Mouse (Mus musculus) cerebellum, adult 2 months (tissue): ENCODE data around the gene Nucks1. TPM values are rescaled to one million over a fixed set of nuclear protein-coding genes. Genes with fewer than 3 reads are reported as not detected.

Source experiments
- DNase-seq, 2 experiments: peaks; one replicate each; pipeline ENCODE4 v3.0.0; 2021
- H3K27ac ChIP-seq: fragments of 200-500 bp; 2 replicates; pipeline ENCODE4 v1.5.1; 2012; ENCODE audit warnings: low read length, control low read depth, inconsistent platforms; ENCODE audit not compliant: insufficient read depth
- H3K27me3 ChIP-seq: fragments of 200-500 bp; 2 replicates; pipeline ENCODE4 v1.6.1; 2012; ENCODE audit warnings: inconsistent platforms, mild to moderate bottlenecking, low read length, moderate library complexity; ENCODE audit not compliant: control insufficient read depth, insufficient read depth
- H3K4me1 ChIP-seq: fragments of 200-500 bp; 2 replicates; pipeline ENCODE4 v1.6.1; 2011; ENCODE audit warnings: low read length; ENCODE audit not compliant: control insufficient read depth, insufficient read depth
- H3K4me3 ChIP-seq: fragments of 200-500 bp; replicated peaks from 2 replicates; pipeline ENCODE3; 2011; ENCODE audit warnings: mild to moderate bottlenecking, low read depth, low read length, control low read depth; ENCODE audit not compliant: insufficient read depth
- CTCF ChIP-seq: fragments of 200-500 bp; IDR thresholded peaks from 2 replicates; pipeline ENCODE4 v1.5.1; 2011; ENCODE audit warnings: low read depth, mild to moderate bottlenecking, control low read depth, low read length, moderate library complexity, borderline replicate concordance; ENCODE audit not compliant: insufficient read depth
- POLR2A ChIP-seq: fragments of 200-500 bp; IDR thresholded peaks from 2 replicates; pipeline ENCODE4 v1.6.1; 2011; ENCODE audit warnings: low read length, control low read depth, borderline replicate concordance; ENCODE audit not compliant: insufficient read depth
- WGBS: fragments of 180-500 bp; shearing (Covaris S2); methylation state at CpG from one replicate; pipeline ENCODE4 v1.1.7; 2018; 5-methylcytosine and 5-hydroxymethylcytosine counted together
- polyA plus RNA-seq: library from polyadenylated mRNA; depleted of rRNA; stranded (reverse); fragments of >200 nt; gene quantifications from 2 replicates; pipeline ENCODE4 v1.2.3, GENCODE M21; 2012

Gene Nucks1
- polyA plus RNA-seq, 1 experiment = 49.5 TPM

- no peaks in the 10 kb centered on the region for H3K4me1 ChIP-seq
- no peak for DNase-seq
- WGBS = 2% methylated on average over 72 of the region's 76 CpGs
- peak overlapping the region; percentile 46 for H3K4me3 ChIP-seq
- TF ChIP-seq POLR2A (no peak), CTCF (no peak)
- no peak overlapping the region for H3K27ac ChIP-seq
- peaks cover 1% of the 10 kb centered on the region; the same call in 1 of the 2 replicates for H3K27me3 ChIP-seq
Observed at GRCm38 (mm10) chr1:131963085-131963951, 53.0 kb downstream of the Nucks1 start.

GRCm38 (mm10) chr1:131964100-131964499, 53.8 kb downstream of the Nucks1 start:
- H3K4me3 ChIP-seq = no peak overlapping the region
- peaks cover 1% of the 10 kb centered on the region; the same call in 1 of the 2 replicates for H3K27me3 ChIP-seq
- no peaks in the 10 kb centered on the region; the same call in 1 of the 2 replicates for H3K4me1 ChIP-seq
- TF ChIP-seq POLR2A (no peak), CTCF (no peak)
- WGBS = 74% methylated on average over 5 of the region's 5 CpGs
- H3K27ac ChIP-seq = no peak overlapping the region
- no peak for DNase-seq

GRCm38 (mm10) chr1:131964580-131964979, 54.2 kb downstream of the Nucks1 start:
- no peaks in the 10 kb centered on the region; the same call in 1 of the 2 replicates for H3K4me1 ChIP-seq
- no peak for DNase-seq
- H3K27me3 ChIP-seq = peaks cover 1% of the 10 kb centered on the region; the same call in 1 of the 2 replicates
- no peak overlapping the region for H3K27ac ChIP-seq
- no peak overlapping the region for H3K4me3 ChIP-seq
- TF ChIP-seq CTCF (no peak), POLR2A (no peak)
- WGBS = 90% methylated on average over 7 of the region's 7 CpGs

GRCm38 (mm10) chr1:131965818-131966217, 55.5 kb downstream of the Nucks1 start:
- 78% methylated on average over 5 of the region's 5 CpGs for WGBS
- TF ChIP-seq CTCF = no peak
- TF ChIP-seq POLR2A = no peak

GRCm38 (mm10) chr1:131967336-131967735, 57.0 kb downstream of the Nucks1 start:
- 88% methylated on average over 7 of the region's 7 CpGs for WGBS

More at GRCm38 (mm10) chr1:131965818-131966217, 55.5 kb downstream of the Nucks1 start:
- H3K27ac ChIP-seq = no peak overlapping the region
- DNase-seq = no peak
- H3K4me1 ChIP-seq = no peaks in the 10 kb centered on the region; the same call in 1 of the 2 replicates
- no peak overlapping the region for H3K4me3 ChIP-seq
- H3K27me3 ChIP-seq = peaks cover 1% of the 10 kb centered on the region; the same call in 1 of the 2 replicates

GRCm38 (mm10) chr1:131968556-131968955, 58.2 kb downstream of the Nucks1 start:
- H3K27ac ChIP-seq = no peak overlapping the region
- 27% methylated on average over 3 of the region's 3 CpGs for WGBS
- H3K4me3 ChIP-seq = no peak overlapping the region
- peaks cover under 1% of the 10 kb centered on the region; the same call in 1 of the 2 replicates for H3K27me3 ChIP-seq
- TF ChIP-seq CTCF = no peak
- no peak for TF ChIP-seq POLR2A
- DNase-seq = no peak
- no peaks in the 10 kb centered on the region; the same call in 1 of the 2 replicates for H3K4me1 ChIP-seq

More at GRCm38 (mm10) chr1:131967336-131967735, 57.0 kb downstream of the Nucks1 start:
- H3K27ac ChIP-seq = no peak overlapping the region
- TF ChIP-seq POLR2A (no peak), CTCF (no peak)
- no peaks in the 10 kb centered on the region; the same call in 1 of the 2 replicates for H3K4me1 ChIP-seq
- H3K4me3 ChIP-seq = no peak overlapping the region
- no peak for DNase-seq
- peaks cover 1% of the 10 kb centered on the region; the same call in 1 of the 2 replicates for H3K27me3 ChIP-seq

- Histone ChIP-seq H3K4me1 (no peaks in the 10 kb centered on the region; the same call in 1 of the 2 replicates), H3K27ac (no peak overlapping the region), H3K4me3 (no peak overlapping the region), H3K27me3 (no peaks in the 10 kb centered on the region; the same call in 1 of the 2 replicates)
- WGBS = 51% methylated on average over 6 of the region's 6 CpGs
- no peak for DNase-seq
- no peak for TF ChIP-seq POLR2A
- no peak for TF ChIP-seq CTCF
Observed at GRCm38 (mm10) chr1:131968983-131969382, 58.6 kb downstream of the Nucks1 start.

GRCm38 (mm10) chr1:131969825-131970224, 59.5 kb downstream of the Nucks1 start:
- DNase-seq = no peak
- Histone ChIP-seq H3K27me3 (no peaks in the 10 kb centered on the region), H3K4me3 (no peak overlapping the region), H3K4me1 (no peaks in the 10 kb centered on the region; the same call in 1 of the 2 replicates), H3K27ac (no peak overlapping the region)
- no peak for TF ChIP-seq CTCF
- no peak for TF ChIP-seq POLR2A
- WGBS = 75% methylated on average over 4 of the region's 4 CpGs

- 76% methylated on average over 5 of the region's 5 CpGs for WGBS
- no peak overlapping the region for H3K27ac ChIP-seq
- no peaks in the 10 kb centered on the region for H3K27me3 ChIP-seq
- no peak for DNase-seq
- H3K4me1 ChIP-seq = no peaks in the 10 kb centered on the region; the same call in 1 of the 2 replicates
- no peak for TF ChIP-seq POLR2A
- no peak for TF ChIP-seq CTCF
- H3K4me3 ChIP-seq = no peak overlapping the region
Observed at GRCm38 (mm10) chr1:131970322-131970660, 60.0 kb downstream of the Nucks1 start.
